Mouse (Mus musculus) small intestine, adult 2 months (tissue): ENCODE data around the gene Dgkg. TPM values are rescaled to one million over a fixed set of nuclear protein-coding genes. Genes with fewer than 3 reads are reported as not detected.

Experiments used
- H3K27ac ChIP-seq: fragments of 200-500 bp; 2 replicates; pipeline ENCODE4 v1.5.1; 2012; ENCODE audit warnings: low read depth, low read length, control low read depth, inconsistent platforms; ENCODE audit not compliant: insufficient read depth
- H3K27me3 ChIP-seq: fragments of 200-500 bp; 2 replicates; pipeline ENCODE4 v1.6.1; 2012; ENCODE audit warnings: mild to moderate bottlenecking, moderate library complexity, low read length, inconsistent platforms; ENCODE audit not compliant: control insufficient read depth, insufficient read depth
- H3K36me3 ChIP-seq: fragments of 200-500 bp; 2 replicates; pipeline ENCODE4 v1.6.1; 2012; ENCODE audit warnings: mild to moderate bottlenecking, low read length, control low read depth, inconsistent platforms; ENCODE audit not compliant: control insufficient read depth, insufficient read depth
- H3K4me1 ChIP-seq: fragments of 200-500 bp; 2 replicates; pipeline ENCODE4 v1.6.1; 2012; ENCODE audit warnings: low read length, inconsistent platforms, mixed read lengths; ENCODE audit not compliant: control insufficient read depth, insufficient read depth, insufficient read length
- H3K4me3 ChIP-seq: fragments of 200-500 bp; 2 replicates; pipeline ENCODE4 v1.5.1; 2012; ENCODE audit warnings: low read depth, mild to moderate bottlenecking, control low read depth, inconsistent platforms, low read length, moderate library complexity
- CTCF ChIP-seq: fragments of 200-500 bp; IDR thresholded peaks from 2 replicates; pipeline ENCODE4 v1.5.1; 2012; ENCODE audit warnings: low read depth, mild to moderate bottlenecking, control low read depth, inconsistent platforms, low read length, moderate library complexity, mixed read lengths; ENCODE audit not compliant: insufficient replicate concordance, insufficient read length; ENCODE audit errors: extremely low read depth
- POLR2A ChIP-seq: fragments of 200-500 bp; IDR thresholded peaks from 2 replicates; pipeline ENCODE4 v1.6.1; 2012; ENCODE audit warnings: low read depth, mild to moderate bottlenecking, control low read depth, inconsistent platforms, low read length, moderate library complexity
- WGBS: fragments of 180-500 bp; shearing (Covaris S2); methylation state at CpG from one replicate; pipeline ENCODE4 v1.1.7; 2018; 5-methylcytosine and 5-hydroxymethylcytosine counted together
- polyA plus RNA-seq: library from polyadenylated mRNA; depleted of rRNA; stranded (reverse); fragments of >200 nt; gene quantifications from 2 replicates; pipeline ENCODE4 v1.2.3, GENCODE M21; 2012

Dgkg gene
- polyA plus RNA-seq, 1 experiment, result 0.51 TPM

DNA sequence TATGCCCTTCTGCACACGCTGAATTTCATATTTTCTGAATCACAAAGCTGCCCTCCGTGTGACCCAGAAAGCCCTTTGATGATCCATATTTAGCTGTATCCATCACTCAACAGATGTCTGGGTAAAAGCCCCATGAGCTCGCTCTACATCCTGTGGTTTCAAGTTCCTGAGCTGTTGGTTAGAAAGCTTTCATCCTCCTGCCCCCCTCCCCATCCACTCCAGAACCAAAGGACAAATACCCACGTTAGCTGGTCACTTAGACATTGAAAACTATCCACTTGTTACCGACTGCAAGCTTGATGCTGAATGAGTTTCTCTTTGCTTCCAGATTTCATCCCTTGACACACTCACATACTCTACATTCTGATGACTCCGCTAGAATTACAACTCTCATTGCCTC, 195.3 kb downstream of the Dgkg start:
- TF ChIP-seq POLR2A (no peak), CTCF (no peak)
- 69% methylated on average over 6 of the region's 6 CpGs for whole genome bisulfite sequencing
- no peaks in the 10 kb centered on the region for H3K27me3 ChIP-seq
- H3K4me1 ChIP-seq, result no peaks in the 10 kb centered on the region
- H3K4me3 ChIP-seq, result no peak overlapping the region
- no peaks in the 10 kb centered on the region for H3K36me3 ChIP-seq
- H3K27ac ChIP-seq, result no peak overlapping the region

DNA sequence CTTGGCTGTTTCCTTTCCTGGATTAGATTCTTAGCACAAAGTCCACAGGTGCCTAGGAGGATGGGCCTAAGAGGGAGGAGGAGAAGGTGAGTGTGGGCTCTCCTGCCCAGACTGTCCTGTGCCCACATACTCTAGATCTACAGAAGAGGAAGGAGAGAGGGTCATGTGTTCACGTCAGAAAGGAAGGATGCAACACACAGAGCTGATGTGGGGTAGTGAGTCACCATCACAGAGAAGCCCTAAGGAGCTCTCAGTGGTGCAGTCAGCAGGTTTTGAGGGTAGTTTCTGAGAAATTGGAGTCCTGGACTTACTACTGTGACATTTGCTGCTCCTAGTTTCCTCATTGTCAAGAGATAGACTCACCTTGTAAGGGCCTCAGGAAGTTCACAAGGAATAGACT, 196.1 kb downstream of the Dgkg start:
- H3K36me3 ChIP-seq, result no peaks in the 10 kb centered on the region
- H3K4me1 ChIP-seq, result no peaks in the 10 kb centered on the region
- WGBS, result 79% methylated on average over 1 of the region's 1 CpGs
- no peak for TF ChIP-seq POLR2A
- TF ChIP-seq CTCF, result no peak
- no peaks in the 10 kb centered on the region for H3K27me3 ChIP-seq
- no peak overlapping the region for H3K27ac ChIP-seq
- no peak overlapping the region for H3K4me3 ChIP-seq

DNA sequence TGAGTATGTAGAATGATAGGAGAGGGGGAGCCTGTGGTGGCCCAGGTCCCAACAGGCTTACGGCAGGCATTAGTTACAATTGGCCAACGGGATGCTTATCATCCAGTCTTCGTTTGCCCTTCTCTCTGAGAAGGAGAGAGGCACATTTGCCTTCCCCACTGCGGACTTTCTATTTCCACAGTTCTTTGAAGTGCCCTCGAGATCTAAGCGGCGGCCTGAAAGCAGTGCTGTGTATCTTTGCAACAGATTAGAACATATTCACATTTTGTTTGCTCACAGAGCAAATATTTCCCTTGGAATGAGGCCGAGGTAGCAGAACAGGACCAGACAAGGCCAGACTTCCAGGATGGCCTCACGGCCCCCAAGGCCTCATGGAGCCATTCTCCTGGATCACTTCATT, 204.9 kb downstream of the Dgkg start:
- Histone ChIP-seq H3K4me1 (no peaks in the 10 kb centered on the region), H3K27ac (no peak overlapping the region), H3K4me3 (no peak overlapping the region), H3K27me3 (no peaks in the 10 kb centered on the region), H3K36me3 (no peaks in the 10 kb centered on the region)
- WGBS, result 39% methylated on average over 9 of the region's 9 CpGs
- no peak for TF ChIP-seq POLR2A
- TF ChIP-seq CTCF, result no peak

DNA sequence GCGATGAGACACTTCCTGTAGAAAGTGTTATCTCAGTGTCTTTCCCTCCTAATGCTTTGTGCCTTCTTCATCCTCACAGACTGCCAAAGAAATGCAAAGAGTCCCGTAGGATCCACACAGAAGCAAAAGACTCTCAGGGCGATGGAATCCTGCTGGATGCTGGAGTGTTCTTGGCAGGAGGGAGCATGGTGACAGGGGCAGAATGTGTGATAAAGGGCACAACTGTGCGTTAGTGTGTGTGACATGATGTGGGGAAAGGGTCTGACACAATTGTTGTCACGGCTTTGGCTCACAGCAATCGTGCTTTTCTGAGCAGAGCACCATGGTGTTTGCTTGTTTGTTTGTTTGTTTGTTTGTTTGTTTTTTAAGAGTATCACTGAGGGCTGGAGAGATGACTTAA, 208.9 kb downstream of the Dgkg start:
- 86% methylated on average over 6 of the region's 6 CpGs for WGBS
- H3K4me3 ChIP-seq, result no peak overlapping the region
- TF ChIP-seq POLR2A (no peak), CTCF (no peak)

DNA sequence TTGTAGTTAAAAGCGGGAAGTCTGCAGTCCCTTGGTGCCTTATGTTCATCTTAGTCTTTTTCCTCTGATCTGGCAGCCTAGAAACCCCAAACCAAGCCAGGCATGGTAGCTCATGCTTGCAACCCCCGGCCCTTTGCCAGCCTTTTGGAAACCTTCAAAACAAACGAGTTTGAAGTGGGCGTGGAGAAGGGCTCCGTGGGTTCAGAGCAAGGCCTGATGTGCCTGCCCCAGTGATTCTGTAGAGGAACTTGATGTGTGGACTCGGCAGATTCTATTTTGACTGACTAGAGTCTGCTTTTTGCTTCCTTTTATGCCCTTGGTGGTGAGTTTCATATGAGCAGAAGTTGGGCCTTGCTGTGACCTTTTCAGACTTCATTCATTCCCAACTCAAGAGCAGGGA, 212.2 kb downstream of the Dgkg start:
- no peak for TF ChIP-seq CTCF
- no peak for TF ChIP-seq POLR2A

More for the DNA sequence above, 208.9 kb downstream of the Dgkg start:
- H3K36me3 ChIP-seq, result no peaks in the 10 kb centered on the region
- H3K27ac ChIP-seq, result no peak overlapping the region
- no peaks in the 10 kb centered on the region for H3K4me1 ChIP-seq
- H3K27me3 ChIP-seq, result no peaks in the 10 kb centered on the region

DNA sequence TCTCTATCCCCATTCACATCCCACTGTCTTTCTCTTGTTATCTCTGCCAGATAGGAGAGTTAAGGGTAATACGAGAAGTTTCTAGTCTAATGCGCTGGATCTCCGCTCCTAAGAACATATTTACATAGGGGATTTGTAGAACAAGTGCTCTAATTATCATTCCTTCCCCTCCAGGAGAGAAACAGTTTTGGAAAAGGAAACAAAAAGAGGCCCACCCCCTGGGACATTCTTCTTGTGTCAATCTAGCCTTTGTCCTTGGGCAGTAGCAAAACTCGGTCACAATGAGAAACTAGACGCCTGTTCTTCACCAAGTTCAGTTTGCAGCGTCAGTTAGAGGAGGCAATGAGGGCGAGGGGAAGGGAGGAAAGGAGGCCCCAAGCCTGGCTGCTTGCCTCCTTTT, 214.8 kb downstream of the Dgkg start:
- Histone ChIP-seq H3K4me1 (peaks cover 11% of the 10 kb centered on the region), H3K27ac (no peak overlapping the region), H3K27me3 (no peaks in the 10 kb centered on the region), H3K4me3 (no peak overlapping the region), H3K36me3 (no peaks in the 10 kb centered on the region)
- 90% methylated on average over 7 of the region's 7 CpGs for WGBS
- TF ChIP-seq CTCF (no peak), POLR2A (no peak)

More for the DNA sequence above, 212.2 kb downstream of the Dgkg start:
- H3K36me3 ChIP-seq, result no peaks in the 10 kb centered on the region
- no peak overlapping the region for H3K4me3 ChIP-seq
- 72% methylated on average over 6 of the region's 6 CpGs for WGBS
- no peaks in the 10 kb centered on the region for H3K27me3 ChIP-seq
- H3K4me1 ChIP-seq, result peaks cover 8% of the 10 kb centered on the region; the same call in 1 of the 2 replicates
- H3K27ac ChIP-seq, result no peak overlapping the region; the same call in 1 of the 2 replicates

DNA sequence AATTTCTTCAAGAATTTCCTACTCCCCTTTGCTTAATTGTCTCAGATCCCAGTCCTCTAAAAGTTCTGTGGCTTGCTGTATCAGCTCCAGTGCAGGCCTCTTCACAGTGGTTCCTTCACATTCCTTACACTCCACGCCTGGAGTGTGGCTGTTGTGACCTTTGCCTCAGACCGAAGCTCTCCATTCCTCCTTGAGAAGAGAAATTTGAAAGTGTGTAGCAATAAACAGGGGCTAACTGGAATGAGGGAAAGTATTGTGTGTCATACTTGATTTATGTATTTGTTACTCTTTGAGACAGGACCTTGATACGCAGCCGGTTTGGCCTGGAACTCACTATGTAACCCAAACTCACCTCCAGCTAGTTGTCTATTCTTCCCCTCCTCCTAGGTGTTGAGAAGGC, 215.7 kb downstream of the Dgkg start:
- peaks cover 11% of the 10 kb centered on the region for H3K4me1 ChIP-seq
- H3K36me3 ChIP-seq, result no peaks in the 10 kb centered on the region
- no peak overlapping the region for H3K27ac ChIP-seq
- 66% methylated on average over 4 of the region's 4 CpGs for WGBS
- no peaks in the 10 kb centered on the region for H3K27me3 ChIP-seq
- H3K4me3 ChIP-seq, result no peak overlapping the region
- no peak for TF ChIP-seq POLR2A
- TF ChIP-seq CTCF, result no peak
